Mouse (Mus musculus) CD4-positive, CD25-positive, alpha-beta regulatory T cell, adult 9 weeks (primary cell): Measurements from ENCODE around the gene Pclo. TPM values are rescaled to one million over a fixed set of nuclear protein-coding genes. Genes with fewer than 3 reads are reported as not detected.

Experiments
- polyA plus RNA-seq: library from polyadenylated mRNA; unstranded; fragments of 100-300 nt; shearing (Covaris generic); gene quantifications from one replicate; pipeline ENCODE4 v1.2.1, GENCODE M21; 2017

Gene Pclo
- 0.04 TPM for polyA plus RNA-seq

DNA sequence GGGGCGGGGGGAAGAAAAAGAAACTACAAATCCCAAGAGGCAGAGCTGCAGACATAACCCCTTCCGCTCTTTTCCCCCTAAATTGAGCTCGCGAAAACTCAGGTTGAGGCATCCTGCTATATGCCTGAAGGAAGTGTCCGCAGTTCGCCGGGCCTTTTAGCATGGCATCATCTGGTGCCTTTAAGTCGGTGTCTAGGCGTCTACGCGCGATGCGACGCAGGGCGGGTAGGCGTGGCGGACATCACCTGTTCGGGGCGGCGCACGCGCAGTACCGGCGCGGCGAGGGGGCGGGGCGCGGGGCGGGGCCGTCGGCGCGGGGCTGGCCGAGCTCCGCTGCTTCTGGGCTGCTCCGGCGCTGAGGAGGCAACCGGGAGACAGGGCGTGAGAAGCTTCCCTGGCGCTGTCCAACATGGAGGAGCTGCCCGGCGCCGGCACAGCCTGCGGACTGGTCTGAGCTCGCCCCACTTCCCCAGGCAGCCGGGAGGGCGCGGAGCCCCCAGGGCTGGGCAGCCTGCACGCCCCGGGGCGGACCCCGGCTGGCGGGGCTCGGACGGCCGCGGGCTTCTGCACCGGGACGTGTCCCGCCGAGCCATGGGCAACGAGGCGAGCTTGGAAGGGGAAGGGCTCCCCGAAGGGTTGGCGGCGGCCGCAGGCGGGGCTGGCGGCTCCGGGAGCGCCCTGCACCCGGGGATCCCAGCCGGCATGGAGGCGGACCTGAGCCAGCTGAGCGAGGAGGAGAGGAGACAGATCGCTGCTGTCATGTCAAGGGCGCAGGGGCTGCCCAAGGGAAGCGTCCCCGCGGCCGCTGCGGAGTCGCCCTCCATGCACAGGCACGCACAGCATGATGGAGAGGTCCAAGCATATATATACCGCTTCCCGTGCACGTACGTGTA lies at the start of gene Pclo:
TSS of gene Pclo (plus strand) at position 288 of the 893 bp plus-strand sequence.

